Comparison of ENCODE assay signal across 14 mouse cellular contexts in the genomic region with DNA sequence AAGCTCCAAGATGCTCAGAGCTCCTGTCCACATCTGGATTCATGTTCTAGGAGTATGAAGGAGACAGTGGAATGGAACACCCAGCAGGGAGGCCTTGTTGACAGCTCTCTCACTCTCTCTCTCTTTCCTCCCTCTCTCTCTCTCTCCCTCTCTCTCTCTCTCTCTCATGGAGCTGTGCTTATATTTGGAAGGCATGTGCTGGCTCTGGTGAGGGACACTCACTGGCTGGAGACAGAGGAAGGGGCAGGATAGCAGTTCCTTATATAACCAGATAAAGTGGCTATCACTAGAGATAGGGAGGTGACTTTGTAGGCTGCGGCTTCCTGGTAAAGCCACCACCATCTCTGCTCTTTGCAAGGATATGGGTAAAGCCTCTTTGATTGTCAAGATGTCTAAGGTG. TPM values are rescaled to one million over a fixed set of nuclear protein-coding genes. Genes with fewer than 3 reads are reported as not detected.
A peak's percentile ranks its signal among the peaks of the same experiment; 100 is the strongest.
DNase-seq lines count a peak whose midpoint lies in the region; ATAC-seq lines count a peak whose summit lies in the region.
"Had no signal": no experiment of that assay in that cellular context is flagged by ENCODE, and none has a peak within 500 bp of the region (broad histone marks: within the 10 kb centered on the region; RNA-seq: fewer than 3 reads in every experiment).

No protein-coding gene starts in this region.

- H3K27me3 ChIP-seq in erythroblast, embryonic 14.5 days (ENCODE audit: control insufficient read depth), result peaks cover 7% of the 10 kb centered on the region
- no peaks in the 10 kb centered on the region for H3K27me3 ChIP-seq in hindbrain, embryonic 11.5 days (ENCODE audit: control insufficient read depth, insufficient read depth, low read length)
- H3K27me3 ChIP-seq in hindbrain, embryonic 14.5 days (ENCODE audit: control insufficient read depth, insufficient read depth, low read length), result no peaks in the 10 kb centered on the region
- H3K27me3 ChIP-seq in liver, embryonic 12.5 days (replicated peaks), result peaks cover 13% of the 10 kb centered on the region; the same call in 1 of the 2 replicates
- H3K27me3 ChIP-seq in kidney, embryonic 14.5 days (ENCODE audit: control insufficient read depth, insufficient read depth, low read length), result no peaks in the 10 kb centered on the region

- 88% methylated on average over 1 of the region's 1 CpGs for WGBS in hindbrain, embryonic 11.5 days
- 100% methylated on average over 1 of the region's 1 CpGs for WGBS in hindbrain, embryonic 14.5 days
- 13% methylated on average over 1 of the region's 1 CpGs for WGBS in liver, embryonic 12.5 days (ENCODE audit: insufficient replicate concordance)
- 96% methylated on average over 1 of the region's 1 CpGs for WGBS in kidney, embryonic 14.5 days

- ATAC-seq in erythroblast, adult 5-6 weeks (replicated peaks; ENCODE audit: low FRiP score, poor library complexity, severe bottlenecking), result no peak
- ATAC-seq in hindbrain, embryonic 11.5 days (ENCODE audit: low FRiP score), result no peak
- no peak for ATAC-seq in hindbrain, embryonic 14.5 days (ENCODE audit: low FRiP score)
- ATAC-seq in liver, embryonic 12.5 days, result 0 out of 2 replicates have a peak, but pooled peaks have one; percentile 11
- no peak for ATAC-seq in kidney, embryonic 14.5 days (ENCODE audit: low FRiP score, low TSS enrichment)

- peaks cover 25% of the 10 kb centered on the region for H3K36me3 ChIP-seq in erythroblast, embryonic 14.5 days (ENCODE audit: control insufficient read depth)
- H3K36me3 ChIP-seq in hindbrain, embryonic 11.5 days (ENCODE audit: control insufficient read depth, insufficient read depth, low read length), result no peaks in the 10 kb centered on the region
- H3K36me3 ChIP-seq in hindbrain, embryonic 14.5 days (replicated peaks; ENCODE audit: control insufficient read depth, insufficient read depth), result no peaks in the 10 kb centered on the region
- no peaks in the 10 kb centered on the region for H3K36me3 ChIP-seq in liver, embryonic 12.5 days
- no peaks in the 10 kb centered on the region for H3K36me3 ChIP-seq in kidney, embryonic 14.5 days (ENCODE audit: control insufficient read depth, insufficient read depth, low read length)

- 0 out of 2 replicates have a peak overlapping the region, but pooled peaks have one; percentile 27 for H3K27ac ChIP-seq in hindbrain, embryonic 11.5 days (ENCODE audit: low read depth, low read length)
- H3K27ac ChIP-seq in hindbrain, embryonic 14.5 days, result no peak overlapping the region
- peak overlapping the region; percentile 100 for H3K27ac ChIP-seq in liver, embryonic 12.5 days
- no peak overlapping the region for H3K27ac ChIP-seq in kidney, embryonic 14.5 days (ENCODE audit: low read depth, low read length)
- H3K27ac ChIP-seq: layer of hippocampus, adult 2 months had no signal

- H3K4me1 ChIP-seq in erythroblast, embryonic 14.5 days (ENCODE audit: control insufficient read depth), result peaks cover 93% of the 10 kb centered on the region
- H3K4me1 ChIP-seq in hindbrain, embryonic 11.5 days (replicated peaks; ENCODE audit: control insufficient read depth, insufficient read depth, low read length), result peaks cover 8% of the 10 kb centered on the region
- no peaks in the 10 kb centered on the region for H3K4me1 ChIP-seq in hindbrain, embryonic 14.5 days (replicated peaks; ENCODE audit: control insufficient read depth, insufficient read depth, low read length)
- peaks cover 89% of the 10 kb centered on the region for H3K4me1 ChIP-seq in liver, embryonic 12.5 days
- H3K4me1 ChIP-seq in kidney, embryonic 14.5 days (ENCODE audit: control insufficient read depth, insufficient read depth, low read length), result peaks cover 6% of the 10 kb centered on the region; the same call in 1 of the 2 replicates

- H3K4me3 ChIP-seq in erythroblast, embryonic 14.5 days (replicated peaks), result peak overlapping the region; percentile 57
- H3K4me3 ChIP-seq in hindbrain, embryonic 11.5 days (ENCODE audit: low read depth, low read length), result no peak overlapping the region
- no peak overlapping the region for H3K4me3 ChIP-seq in hindbrain, embryonic 14.5 days (replicated peaks; ENCODE audit: low read length)
- H3K4me3 ChIP-seq in liver, embryonic 12.5 days, result peak overlapping the region; percentile 29
- no peak overlapping the region for H3K4me3 ChIP-seq in kidney, embryonic 14.5 days (ENCODE audit: low read length)
- H3K4me3 ChIP-seq: layer of hippocampus, adult 2 months; myocyte had no signal

- H3K9ac ChIP-seq in hindbrain, embryonic 11.5 days (ENCODE audit: low read depth, low read length), result no peak overlapping the region
- H3K9ac ChIP-seq in hindbrain, embryonic 14.5 days, result no peak overlapping the region
- peak overlapping the region; percentile 73 for H3K9ac ChIP-seq in liver, embryonic 12.5 days
- H3K9ac ChIP-seq in kidney, embryonic 14.5 days (ENCODE audit: low read depth, low read length), result no peak overlapping the region

- no peak for DNase-seq in hindbrain, embryonic 11.5 days (ENCODE audit: low spot score)
- DNase-seq in hindbrain, embryonic 14.5 days (ENCODE audit: low spot score), result no peak
- peak; percentile 49 for DNase-seq in 416B (ENCODE audit: low read depth)
- DNase-seq in kidney, adult 18-20 months, result no peak
- DNase-seq: adrenal gland, postnatal 36 days; cerebellum, adult 11-12 months; kidney, adult 11 months; lung, adult 18-20 months had no signal

- 0 out of 2 replicates have a peak, but pooled peaks cover 2% of the 10 kb centered on the region for H3K9me3 ChIP-seq in erythroblast, embryonic 14.5 days (ENCODE audit: control insufficient read depth, low read length)
- no peaks in the 10 kb centered on the region for H3K9me3 ChIP-seq in hindbrain, embryonic 11.5 days (ENCODE audit: control insufficient read depth, low read length)
- no peaks in the 10 kb centered on the region for H3K9me3 ChIP-seq in hindbrain, embryonic 14.5 days (ENCODE audit: control insufficient read depth, low read length)
- no peaks in the 10 kb centered on the region for H3K9me3 ChIP-seq in liver, embryonic 12.5 days (replicated peaks)
- H3K9me3 ChIP-seq in kidney, embryonic 14.5 days (ENCODE audit: control insufficient read depth, low read length), result no peaks in the 10 kb centered on the region

- no peak overlapping the region for H3K4me2 ChIP-seq in hindbrain, embryonic 11.5 days (replicated peaks; ENCODE audit: low read depth, low read length)
- H3K4me2 ChIP-seq in hindbrain, embryonic 14.5 days (replicated peaks), result no peak overlapping the region
- H3K4me2 ChIP-seq in liver, embryonic 12.5 days, result peak overlapping the region; percentile 70
- no peak overlapping the region for H3K4me2 ChIP-seq in kidney, embryonic 14.5 days (replicated peaks; ENCODE audit: low read depth, low read length)

RNA-seq across cellular contexts. Expression of gene Clk3, which starts 4.6 kb away (rescaled TPM):
- polyA plus RNA-seq in erythroblast, embryonic 14.5 days (2012), result 38.9 and 44.4 TPM in 2 replicates
- total RNA-seq in erythroblast, adult 5-6 weeks (2015; ENCODE audit: low replicate concordance), result 234 and 296 TPM in 2 replicates
- 403 and 420 TPM in 2 replicates for total RNA-seq in erythroblast, adult 5-6 weeks (2017; ENCODE audit: low replicate concordance)
- 83.8 and 91.4 TPM in 2 replicates for polyA plus RNA-seq in hindbrain, embryonic 11.5 days (2014; fragmentation: Nextera tagmentation; extraction: Ambion mirVana)
- polyA plus RNA-seq in hindbrain, embryonic 14.5 days (2014; fragmentation: Nextera tagmentation; extraction: Ambion mirVana), result 55.8 and 65.2 TPM in 2 replicates
- polyA plus RNA-seq in liver, embryonic 12.5 days (2016; fragmentation: Nextera tagmentation; extraction: Ambion mirVana), result 99.8 and 104 TPM in 2 replicates
- 61.0 and 69.3 TPM in 2 replicates for polyA plus RNA-seq in kidney, embryonic 14.5 days (2014; fragmentation: Nextera tagmentation; extraction: Ambion mirVana)

Comparison
In these comparisons a context has a peak if more than half of its experiments do, and no peak if none do; other contexts are left out.
1. H3K27ac ChIP-seq: peak in hindbrain, embryonic 11.5 days (single experiment) and liver, embryonic 12.5 days (single experiment); none in hindbrain, embryonic 14.5 days (single experiment) and kidney, embryonic 14.5 days (single experiment).
2. H3K4me3 ChIP-seq: peak in erythroblast, embryonic 14.5 days (single experiment) and liver, embryonic 12.5 days (single experiment); none in hindbrain, embryonic 11.5 days (single experiment), hindbrain, embryonic 14.5 days (single experiment) and kidney, embryonic 14.5 days (single experiment).